Mouse (Mus musculus): ENCODE data around the gene Pik3c2g.
"Not testable (repeated sequence)": the region's sequence is repeated elsewhere in the genome, so short reads cannot be mapped to it uniquely, and the experiment has no call there.

Gene Pik3c2g

GRCm38 (mm10) chr6:139908997-139909669, 322.1 kb downstream of the Pik3c2g start:
- DNase-seq (ENCODE audit: low read depth in 2 of 2, low spot score in 2 of 2): no peak

DNA sequence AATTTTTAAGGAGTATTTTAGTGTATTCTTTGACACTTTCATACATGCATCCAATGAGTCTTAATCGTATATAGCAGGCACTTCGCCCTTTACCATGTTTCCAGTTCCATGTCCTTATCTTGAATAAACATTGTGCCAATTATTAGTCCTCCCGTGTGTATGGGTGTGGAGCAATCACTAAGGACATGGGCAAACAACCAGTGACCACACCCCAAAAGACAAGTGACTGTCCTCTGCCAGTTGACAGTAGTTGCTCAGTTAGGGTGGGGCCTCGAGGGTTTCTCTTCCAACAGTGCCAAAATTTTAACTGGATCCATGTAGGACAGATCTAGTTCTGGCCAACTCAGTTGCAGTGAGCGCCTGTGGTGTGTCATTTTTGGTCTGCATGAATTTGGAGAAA, 341.7 kb downstream of the Pik3c2g start:
- no peak for DNase-seq (ENCODE audit: low read depth in 2 of 2, low spot score in 2 of 2)

DNA sequence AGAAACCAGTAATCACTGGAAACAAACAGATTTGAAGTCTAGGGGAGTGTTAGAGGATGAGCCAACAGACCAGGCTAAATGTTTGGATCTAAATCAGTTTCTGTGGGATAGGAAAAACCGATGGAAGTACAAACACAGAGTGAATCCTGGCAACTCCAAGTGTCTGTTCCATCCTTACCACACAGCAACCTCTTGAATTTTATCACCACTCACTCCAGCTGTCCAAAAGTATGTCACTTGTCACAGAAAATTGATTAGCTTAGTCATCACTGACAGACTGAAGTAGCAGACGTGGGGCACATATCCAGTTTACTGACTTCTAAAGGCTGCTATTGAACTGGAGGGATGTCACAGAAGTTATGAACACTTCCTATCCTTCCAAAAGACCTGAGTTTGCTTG, 347.8 kb downstream of the Pik3c2g start:
- no peak for DNase-seq (ENCODE audit: low read depth in 2 of 2, low spot score in 2 of 2)

- DNase-seq (ENCODE audit: low read depth in 2 of 2, low spot score in 2 of 2): not testable (repeated sequence)
Measured at GRCm38 (mm10) chr6:139937581-139937980, 350.6 kb downstream of the Pik3c2g start.

GRCm38 (mm10) chr6:139947106-139947879, 360.3 kb downstream of the Pik3c2g start:
- no peak for DNase-seq (ENCODE audit: low read depth in 2 of 2, low spot score in 2 of 2)

DNA sequence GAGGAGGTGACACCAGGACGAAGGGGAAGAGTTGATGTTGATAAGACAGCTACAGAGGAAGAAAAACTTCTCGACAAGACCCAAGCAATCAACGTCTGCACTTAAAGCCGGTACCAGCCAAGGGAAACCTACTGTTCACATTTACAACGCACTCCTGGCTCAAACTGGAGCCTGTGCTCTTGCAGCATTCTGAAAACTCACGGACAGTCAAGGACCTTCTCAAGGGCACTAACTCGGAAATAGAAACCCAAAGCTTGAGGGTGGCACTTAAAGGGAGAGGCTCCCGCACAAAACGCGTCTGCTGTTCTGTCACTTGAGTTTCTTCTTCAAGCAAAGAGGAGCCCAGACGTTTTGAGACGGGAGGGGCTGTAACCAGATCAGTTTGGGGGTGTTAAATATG, 366.6 kb downstream of the Pik3c2g start:
- DNase-seq (ENCODE audit: low read depth in 2 of 2, low spot score in 2 of 2): no peak

DNA sequence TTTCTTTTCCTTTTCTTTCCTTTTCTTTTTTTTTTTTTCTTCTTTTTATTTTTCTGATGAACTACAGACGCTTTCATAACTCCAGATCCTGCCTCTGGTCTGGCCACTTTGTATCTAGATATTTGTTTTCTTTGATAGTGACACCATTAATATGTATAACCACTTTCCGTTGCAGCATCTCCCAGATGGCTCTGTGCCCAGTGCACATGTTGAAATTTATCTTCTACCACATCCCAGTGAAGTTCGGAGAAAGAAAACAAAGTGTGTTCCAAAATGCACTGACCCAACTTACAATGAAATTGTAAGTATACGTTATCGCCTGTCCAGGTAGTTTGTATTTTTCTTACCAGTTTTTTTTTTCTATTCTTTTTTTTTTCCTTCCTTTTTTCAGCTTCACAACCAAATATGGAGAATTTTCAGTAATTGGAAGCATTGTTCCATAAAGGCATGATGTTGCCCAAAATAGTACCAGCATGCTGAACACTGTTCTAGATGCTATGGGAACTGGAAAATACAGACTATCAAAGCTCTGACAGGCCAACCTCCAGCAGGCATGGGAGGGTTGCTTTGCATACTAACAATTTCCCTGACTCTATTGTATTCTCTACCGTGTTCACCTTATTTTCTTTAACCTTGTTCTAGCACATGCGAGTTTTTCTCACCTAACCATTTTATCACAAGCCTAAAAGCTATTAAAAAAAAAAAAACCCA, 370.7 kb downstream of the Pik3c2g start:
- no peak for DNase-seq (ENCODE audit: low read depth in 2 of 2, low spot score in 2 of 2)

DNA sequence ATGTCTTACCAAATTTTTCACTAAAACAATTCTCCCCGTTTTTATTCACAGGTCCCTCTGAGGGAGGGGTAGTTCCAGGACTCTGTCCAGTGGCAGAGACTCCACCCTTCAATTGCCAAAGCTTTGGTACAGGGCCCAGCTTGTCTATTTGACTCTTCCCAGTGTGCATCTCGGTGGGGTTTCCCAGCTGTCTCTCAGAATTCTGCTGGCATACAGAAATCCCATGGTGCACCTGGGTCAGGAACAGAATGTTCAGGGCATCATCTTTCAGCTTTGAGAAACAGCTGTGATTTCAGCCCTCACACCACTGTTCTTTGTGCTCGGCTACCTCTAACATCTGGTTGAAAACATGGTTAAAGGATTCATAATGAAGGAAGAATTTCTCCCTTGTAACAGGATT, 376.8 kb downstream of the Pik3c2g start:
- no peak for DNase-seq (ENCODE audit: low read depth in 2 of 2, low spot score in 2 of 2)

- no peak for DNase-seq (ENCODE audit: low read depth in 2 of 2, low spot score in 2 of 2)
Measured at GRCm38 (mm10) chr6:139964895-139965294, 377.9 kb downstream of the Pik3c2g start.

DNA sequence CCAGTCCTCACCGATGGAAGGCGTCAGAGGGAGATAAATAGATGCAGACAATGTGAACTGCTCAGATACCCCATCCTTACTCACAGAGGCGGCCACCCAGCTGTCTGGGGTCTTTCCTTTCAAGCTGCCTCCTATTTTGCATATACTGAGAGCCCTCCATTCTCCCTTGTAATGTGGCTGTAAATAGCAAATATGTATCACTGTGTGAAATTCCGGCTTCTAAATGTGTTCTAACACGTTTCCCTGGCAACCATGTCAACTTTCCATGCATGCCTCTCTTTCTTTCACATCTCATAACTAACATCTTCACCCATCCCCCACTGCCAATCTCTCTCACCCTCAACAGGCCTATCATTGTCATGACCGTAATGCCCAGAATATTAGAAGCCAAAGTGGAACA, 379.7 kb downstream of the Pik3c2g start:
- no peak for DNase-seq (ENCODE audit: low read depth in 2 of 2, low spot score in 2 of 2)

- no peak for DNase-seq (ENCODE audit: low read depth in 2 of 2, low spot score in 2 of 2)
Measured at GRCm38 (mm10) chr6:139971608-139972298, 384.7 kb downstream of the Pik3c2g start.

GRCm38 (mm10) chr6:139974668-139975067, 387.6 kb downstream of the Pik3c2g start:
- no peak for DNase-seq (ENCODE audit: low read depth in 2 of 2, low spot score in 2 of 2)

DNA sequence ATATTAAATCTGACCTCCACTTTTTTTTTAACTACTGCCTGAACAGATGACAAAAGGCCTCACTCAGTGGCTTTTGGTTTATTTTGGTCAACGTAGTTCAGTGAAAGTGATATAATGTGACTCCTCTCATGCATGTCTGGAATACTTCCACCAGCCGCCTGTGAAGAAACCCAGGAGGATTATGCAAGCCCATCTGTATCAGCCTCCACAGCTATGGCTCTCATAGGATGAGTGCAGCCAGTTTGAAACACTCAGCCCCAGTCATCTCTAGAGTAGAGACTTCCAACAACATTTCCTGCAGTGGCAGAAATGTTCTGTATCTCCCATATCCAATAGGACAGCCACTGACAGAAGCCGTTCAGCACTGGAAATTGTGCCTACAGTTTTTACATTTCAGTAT, 391.1 kb downstream of the Pik3c2g start:
- no peak for DNase-seq (ENCODE audit: low read depth in 2 of 2, low spot score in 2 of 2)

DNA sequence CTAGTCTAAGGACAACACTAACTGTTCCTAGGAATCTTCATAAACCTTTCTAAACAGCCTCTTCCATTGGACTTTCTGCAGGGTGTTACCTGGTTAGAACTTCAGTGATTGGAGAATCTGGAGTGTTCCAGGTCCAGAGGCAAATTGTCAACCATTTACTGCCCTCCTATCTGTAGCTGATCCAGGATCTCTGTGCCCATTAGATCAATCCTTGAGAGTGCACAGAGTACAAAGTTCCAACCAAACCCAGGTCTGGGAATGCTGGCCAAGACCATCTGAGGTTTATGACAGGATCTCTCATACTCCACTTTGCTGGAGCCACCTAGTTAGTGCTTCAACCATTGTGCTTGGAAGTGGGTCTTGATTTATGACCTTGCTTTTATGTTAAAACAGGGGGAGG, 394.0 kb downstream of the Pik3c2g start:
- no peak for DNase-seq (ENCODE audit: low read depth in 2 of 2, low spot score in 2 of 2)

- no peak for DNase-seq (ENCODE audit: low read depth in 2 of 2, low spot score in 2 of 2)
Measured at GRCm38 (mm10) chr6:139984069-139984468, 397.0 kb downstream of the Pik3c2g start.

- no peak for DNase-seq (ENCODE audit: low read depth in 2 of 2, low spot score in 2 of 2)
Measured at GRCm38 (mm10) chr6:139986564-139986963, 399.5 kb downstream of the Pik3c2g start.

GRCm38 (mm10) chr6:139989075-139989474, 402.1 kb downstream of the Pik3c2g start:
- DNase-seq (ENCODE audit: low read depth in 2 of 2, low spot score in 2 of 2): no peak

GRCm38 (mm10) chr6:139989597-139989996, 402.6 kb downstream of the Pik3c2g start:
- no peak for DNase-seq (ENCODE audit: low read depth in 2 of 2, low spot score in 2 of 2)

- no peak for DNase-seq (ENCODE audit: low read depth in 2 of 2, low spot score in 2 of 2)
Measured at GRCm38 (mm10) chr6:140005181-140005580, 418.2 kb downstream of the Pik3c2g start.

Measured in CD8-positive naive resting alpha-beta T cell, adult 2 months (primary cell).